Mouse (Mus musculus) midbrain, embryonic 13.5 days (tissue): ENCODE results near the gene Il16. TPM values are rescaled to one million over a fixed set of nuclear protein-coding genes. Genes with fewer than 3 reads are reported as not detected.

Source experiments
- ATAC-seq: fragments of 200-750 bp; cut with Nextera tagmentation; 2 replicates; pipeline ENCODE4 v1.8.0; 2017; ENCODE audit warnings: mild to moderate bottlenecking, moderate TSS enrichment, moderate library complexity
- H3K27ac ChIP-seq: fragments of 300-500 bp; sonication (generic); 2 replicates; pipeline ENCODE4 v1.5.1; 2015; ENCODE audit warnings: inconsistent platforms, mild to moderate bottlenecking, moderate library complexity
- H3K27me3 ChIP-seq: fragments of 300-500 bp; sonication (generic); 2 replicates; pipeline ENCODE4 v1.6.1; 2015; ENCODE audit warnings: mild to moderate bottlenecking, inconsistent platforms
- H3K36me3 ChIP-seq: fragments of 300-500 bp; sonication (generic); 2 replicates; pipeline ENCODE4 v1.6.1; 2015; ENCODE audit warnings: mild to moderate bottlenecking, inconsistent platforms
- H3K4me1 ChIP-seq: fragments of 300-500 bp; sonication (generic); replicated peaks from 2 replicates; pipeline ENCODE4 v1.6.1; 2015; ENCODE audit warnings: inconsistent platforms
- H3K4me2 ChIP-seq: fragments of 300-500 bp; sonication (generic); replicated peaks from 2 replicates; pipeline ENCODE4 v1.6.1; 2015; ENCODE audit warnings: moderate library complexity, mild to moderate bottlenecking, inconsistent platforms
- H3K4me3 ChIP-seq: fragments of 300-500 bp; sonication (generic); replicated peaks from 2 replicates; pipeline ENCODE4 v1.5.1; 2015; ENCODE audit warnings: mild to moderate bottlenecking, inconsistent platforms
- H3K9ac ChIP-seq: fragments of 300-500 bp; sonication (generic); replicated peaks from 2 replicates; pipeline ENCODE4 v1.6.1; 2015; ENCODE audit warnings: mild to moderate bottlenecking, inconsistent platforms
- H3K9me3 ChIP-seq: fragments of 300-500 bp; sonication (generic); 2 replicates; pipeline ENCODE4 v1.6.1; 2016; ENCODE audit warnings: mild to moderate bottlenecking, inconsistent platforms
- WGBS: fragments of 180-500 bp; shearing (Covaris S2); methylation state at CpG from one replicate; pipeline ENCODE4 v1.1.7; 2015; 5-methylcytosine and 5-hydroxymethylcytosine counted together
- polyA plus RNA-seq: library from polyadenylated mRNA; unstranded; fragments of >200 nt; fragmentation: Nextera tagmentation; extraction: Ambion mirVana; gene quantifications from 2 replicates; pipeline ENCODE4 v1.2.1, GENCODE M21; 2015

The Il16 gene
- polyA plus RNA-seq, 1 experiment from 2014 or later: 0.74 TPM

- Histone ChIP-seq H3K36me3 (no peaks in the 10 kb centered on the region), H3K27ac (no peak overlapping the region), H3K27me3 (no peaks in the 10 kb centered on the region), H3K4me2 (no peak overlapping the region), H3K4me3 (no peak overlapping the region), H3K4me1 (no peaks in the 10 kb centered on the region), H3K9ac (no peak overlapping the region), H3K9me3 (no peaks in the 10 kb centered on the region)
- WGBS: 93% methylated on average over 3 of the region's 3 CpGs
- no peak for ATAC-seq
These were observed 11.3 kb downstream of the Il16 start for GRCm38 (mm10) chr7:83734246-83734645.

DNA sequence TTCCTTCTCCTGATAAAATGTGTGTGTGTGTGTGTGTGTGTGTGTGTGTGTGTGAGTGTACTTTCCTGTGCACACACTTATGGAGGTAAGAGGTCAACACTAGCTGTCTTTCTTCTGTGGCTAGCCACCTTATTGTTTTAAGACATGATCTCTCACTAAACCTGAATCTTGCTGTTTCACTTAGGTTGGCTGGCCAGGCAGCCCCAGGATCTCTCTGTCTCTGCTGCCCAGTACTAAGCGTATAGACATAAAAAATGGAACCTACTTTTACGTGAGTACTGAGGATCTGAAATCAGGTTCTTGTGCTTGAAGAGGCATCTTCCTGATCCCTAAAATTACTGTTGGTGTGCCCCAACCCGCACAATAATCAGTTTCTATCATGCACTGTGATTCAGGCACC lies 12.7 kb downstream of the Il16 start:
- Histone ChIP-seq H3K27me3 (no peaks in the 10 kb centered on the region), H3K9ac (no peak overlapping the region), H3K4me1 (no peaks in the 10 kb centered on the region), H3K9me3 (no peaks in the 10 kb centered on the region), H3K4me2 (no peak overlapping the region), H3K4me3 (no peak overlapping the region), H3K27ac (no peak overlapping the region), H3K36me3 (no peaks in the 10 kb centered on the region)
- no peak for ATAC-seq
- WGBS: 91% methylated on average over 3 of the region's 3 CpGs

- no peaks in the 10 kb centered on the region for H3K4me1 ChIP-seq
- no peak overlapping the region for H3K27ac ChIP-seq
- H3K36me3 ChIP-seq: no peaks in the 10 kb centered on the region
- H3K4me3 ChIP-seq: no peak overlapping the region
- H3K9me3 ChIP-seq: no peaks in the 10 kb centered on the region
- no peak overlapping the region for H3K9ac ChIP-seq
- WGBS: 83% methylated on average over 15 of the region's 15 CpGs
- H3K4me2 ChIP-seq: no peak overlapping the region
- no peaks in the 10 kb centered on the region for H3K27me3 ChIP-seq
- no peak for ATAC-seq
These were observed 13.4 kb downstream of the Il16 start for GRCm38 (mm10) chr7:83731961-83732666.

DNA sequence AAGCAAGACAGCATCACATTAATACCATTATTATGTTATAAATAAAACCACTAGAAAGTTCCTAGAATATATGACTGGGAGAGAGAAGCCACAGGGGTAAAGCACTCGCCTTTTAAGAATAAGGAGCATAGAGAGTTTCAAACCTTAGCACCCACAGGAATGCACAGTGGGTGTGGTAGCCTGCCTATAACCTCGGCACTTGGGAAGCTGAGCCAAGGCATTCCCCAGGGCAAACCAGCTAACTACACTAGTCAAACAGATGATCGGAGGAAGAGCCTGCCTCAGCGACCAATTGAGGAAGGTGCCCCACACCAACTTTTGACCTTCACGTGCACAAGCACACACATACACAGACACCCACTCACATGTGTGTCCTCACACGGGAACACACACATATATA lies 14.2 kb downstream of the Il16 start:
- H3K9ac ChIP-seq: no peak overlapping the region
- no peak overlapping the region for H3K27ac ChIP-seq
- no peaks in the 10 kb centered on the region for H3K27me3 ChIP-seq
- no peak overlapping the region for H3K4me3 ChIP-seq
- H3K9me3 ChIP-seq: no peaks in the 10 kb centered on the region
- H3K4me1 ChIP-seq: no peaks in the 10 kb centered on the region
- 88% methylated on average over 6 of the region's 6 CpGs for WGBS
- ATAC-seq: no peak
- no peaks in the 10 kb centered on the region for H3K36me3 ChIP-seq
- no peak overlapping the region for H3K4me2 ChIP-seq

DNA sequence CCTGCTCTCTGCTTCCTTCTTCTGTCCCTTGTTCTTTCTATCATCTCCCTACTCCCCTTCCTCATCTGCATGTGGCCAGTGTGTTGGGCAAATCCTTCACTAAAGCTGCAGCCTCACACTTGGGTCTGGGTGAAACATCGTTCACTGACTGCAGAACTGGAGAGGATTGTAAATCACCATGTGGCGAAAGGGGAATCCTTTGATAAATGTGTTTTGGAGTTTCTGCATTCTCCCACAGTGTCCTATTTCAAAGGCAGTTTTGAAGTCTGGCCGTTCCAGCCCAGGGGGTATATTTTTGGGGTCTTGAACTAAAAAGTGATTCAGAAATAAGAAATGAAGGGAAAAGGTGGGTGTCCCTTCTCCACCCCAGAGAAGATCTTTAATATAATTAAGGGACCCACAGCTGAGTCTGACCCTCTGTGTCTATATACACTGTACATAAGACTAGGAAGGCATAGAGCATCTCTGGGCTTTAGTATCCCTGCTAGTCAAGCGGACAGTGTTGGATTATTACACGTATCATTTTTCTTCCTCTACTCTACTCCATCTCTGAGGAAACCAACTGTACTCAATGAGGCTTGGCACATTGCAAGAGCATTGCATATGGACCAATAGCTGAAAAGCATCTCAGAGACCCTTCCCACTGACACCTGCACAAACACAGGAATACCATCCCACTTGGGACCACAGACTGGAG lies 18.4 kb downstream of the Il16 start:
- Histone ChIP-seq H3K36me3 (no peaks in the 10 kb centered on the region), H3K4me2 (no peak overlapping the region), H3K27me3 (no peaks in the 10 kb centered on the region), H3K9ac (no peak overlapping the region), H3K27ac (no peak overlapping the region), H3K9me3 (no peaks in the 10 kb centered on the region), H3K4me3 (no peak overlapping the region), H3K4me1 (no peaks in the 10 kb centered on the region)
- 86% methylated on average over 5 of the region's 5 CpGs for WGBS
- no peak for ATAC-seq

GRCm38 (mm10) chr7:83725801-83726200 lies 19.7 kb downstream of the Il16 start:
- H3K9ac ChIP-seq: no peak overlapping the region
- H3K27ac ChIP-seq: no peak overlapping the region
- H3K4me2 ChIP-seq: no peak overlapping the region
- no peaks in the 10 kb centered on the region for H3K27me3 ChIP-seq
- H3K9me3 ChIP-seq: no peaks in the 10 kb centered on the region
- no peaks in the 10 kb centered on the region for H3K4me1 ChIP-seq
- H3K36me3 ChIP-seq: no peaks in the 10 kb centered on the region
- H3K4me3 ChIP-seq: no peak overlapping the region
- ATAC-seq: no peak

DNA sequence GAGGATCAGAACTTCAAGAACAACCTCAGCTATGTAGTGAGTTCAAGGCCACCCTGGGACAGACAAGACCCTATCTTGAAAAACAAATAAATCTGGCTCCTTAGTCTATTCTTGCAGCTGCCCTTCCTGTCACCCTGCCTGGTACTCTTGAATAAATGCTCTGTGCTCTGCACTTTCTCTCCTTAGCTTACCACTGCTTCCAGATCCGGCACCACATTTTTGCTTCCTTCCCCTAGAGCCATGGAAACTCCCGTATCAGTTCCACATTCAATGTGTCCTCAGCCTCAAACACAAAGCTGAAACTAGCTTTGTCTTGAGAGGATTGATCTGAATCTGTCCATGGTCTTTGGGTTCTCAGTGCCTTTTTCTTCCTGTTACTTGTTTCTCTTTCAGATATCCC lies 21.0 kb downstream of the Il16 start:
- no peaks in the 10 kb centered on the region for H3K27me3 ChIP-seq
- H3K9me3 ChIP-seq: no peaks in the 10 kb centered on the region
- H3K36me3 ChIP-seq: no peaks in the 10 kb centered on the region
- no peak overlapping the region for H3K4me2 ChIP-seq
- 61% methylated on average over 2 of the region's 2 CpGs for WGBS
- H3K9ac ChIP-seq: no peak overlapping the region
- H3K4me3 ChIP-seq: no peak overlapping the region
- ATAC-seq: no peak
- no peak overlapping the region for H3K27ac ChIP-seq
- no peaks in the 10 kb centered on the region for H3K4me1 ChIP-seq

GRCm38 (mm10) chr7:83723954-83724353 lies 21.6 kb downstream of the Il16 start:
- H3K9ac ChIP-seq: no peak overlapping the region
- H3K4me2 ChIP-seq: no peak overlapping the region
- H3K27ac ChIP-seq: no peak overlapping the region
- H3K9me3 ChIP-seq: no peaks in the 10 kb centered on the region
- no peaks in the 10 kb centered on the region for H3K27me3 ChIP-seq
- ATAC-seq: no peak
- H3K4me1 ChIP-seq: no peaks in the 10 kb centered on the region
- H3K36me3 ChIP-seq: no peaks in the 10 kb centered on the region
- H3K4me3 ChIP-seq: no peak overlapping the region

DNA sequence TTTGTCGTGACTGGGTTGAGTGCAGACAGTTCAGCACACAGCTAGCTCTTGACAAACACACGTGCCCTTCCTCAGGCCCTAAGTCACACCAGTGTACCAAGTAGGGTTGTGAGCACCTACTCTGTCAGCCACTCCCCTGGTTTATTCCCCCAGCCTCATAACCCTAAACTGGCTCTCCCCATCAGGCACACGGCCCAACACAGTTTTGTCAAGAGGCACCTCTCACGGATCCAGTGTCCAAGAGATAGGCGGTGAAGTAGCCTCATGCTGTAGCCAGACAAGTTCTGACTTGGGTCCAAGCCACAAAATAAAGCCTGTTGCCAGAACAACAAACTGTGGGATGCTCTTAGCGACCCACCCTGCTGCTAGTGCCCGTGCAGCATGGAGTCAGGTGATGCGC lies 22.3 kb downstream of the Il16 start:
- Histone ChIP-seq H3K27ac (no peak overlapping the region), H3K4me1 (no peaks in the 10 kb centered on the region), H3K36me3 (no peaks in the 10 kb centered on the region), H3K4me2 (no peak overlapping the region), H3K9ac (no peak overlapping the region), H3K4me3 (no peak overlapping the region), H3K27me3 (no peaks in the 10 kb centered on the region), H3K9me3 (no peaks in the 10 kb centered on the region)
- ATAC-seq: no peak
- 90% methylated on average over 8 of the region's 8 CpGs for WGBS

DNA sequence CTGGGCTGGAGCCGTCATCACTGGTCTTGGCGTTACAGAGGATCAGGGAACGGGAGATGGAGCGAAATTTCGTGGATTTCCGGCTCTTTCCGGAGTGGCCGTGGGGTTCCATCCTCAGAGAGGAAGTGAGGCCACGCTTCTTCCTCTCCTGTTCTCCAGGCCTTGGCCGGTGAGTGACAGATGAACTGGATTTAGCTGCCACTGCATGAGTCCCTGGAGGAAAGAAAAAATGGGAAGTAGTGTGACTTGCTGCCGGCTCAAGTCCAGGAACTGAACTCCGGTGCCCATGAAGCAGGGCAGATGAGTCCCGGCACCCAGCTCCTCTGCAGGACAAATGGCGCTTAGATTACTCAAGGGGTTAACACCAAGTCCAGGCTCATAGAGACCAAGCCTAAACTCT lies 23.0 kb downstream of the Il16 start:
- Histone ChIP-seq H3K9me3 (no peaks in the 10 kb centered on the region), H3K36me3 (no peaks in the 10 kb centered on the region), H3K4me1 (no peaks in the 10 kb centered on the region), H3K27ac (no peak overlapping the region), H3K4me3 (no peak overlapping the region), H3K9ac (no peak overlapping the region), H3K27me3 (no peaks in the 10 kb centered on the region), H3K4me2 (no peak overlapping the region)
- ATAC-seq: no peak
- 91% methylated on average over 14 of the region's 14 CpGs for whole genome bisulfite sequencing

GRCm38 (mm10) chr7:83720231-83720630 lies 25.3 kb downstream of the Il16 start:
- Histone ChIP-seq H3K27me3 (no peaks in the 10 kb centered on the region), H3K4me2 (no peak overlapping the region), H3K9ac (no peak overlapping the region), H3K9me3 (no peaks in the 10 kb centered on the region), H3K4me1 (no peaks in the 10 kb centered on the region), H3K27ac (no peak overlapping the region), H3K4me3 (no peak overlapping the region), H3K36me3 (no peaks in the 10 kb centered on the region)
- 88% methylated on average over 8 of the region's 8 CpGs for WGBS
- no peak for ATAC-seq

- 74% methylated on average over 5 of the region's 5 CpGs for WGBS
- Histone ChIP-seq H3K9ac (no peak overlapping the region), H3K4me1 (no peaks in the 10 kb centered on the region), H3K27me3 (no peaks in the 10 kb centered on the region), H3K4me2 (no peak overlapping the region), H3K4me3 (no peak overlapping the region), H3K9me3 (0 out of 2 replicates have a peak, but pooled peaks cover 5% of the 10 kb centered on the region), H3K36me3 (no peaks in the 10 kb centered on the region), H3K27ac (no peak overlapping the region)
- no peak for ATAC-seq
These were observed 28.4 kb downstream of the Il16 start for GRCm38 (mm10) chr7:83717021-83717725.
